Mouse (Mus musculus) megakaryocyte, embryonic 14.5 days (primary cell): ENCODE data around the gene Zic4. TPM values are rescaled to one million over a fixed set of nuclear protein-coding genes. Genes with fewer than 3 reads are reported as not detected.

ENCODE experiments used
- H3K27me3 ChIP-seq: replicated peaks from 2 replicates; pipeline ENCODE3; 2012; ENCODE audit warnings: inconsistent platforms
- H3K36me3 ChIP-seq: replicated peaks from 2 replicates; pipeline ENCODE3; 2012; ENCODE audit warnings: low read length, inconsistent platforms, mixed read lengths
- H3K4me1 ChIP-seq: 2 replicates; pipeline ENCODE4 v1.6.1; 2012; ENCODE audit warnings: inconsistent platforms
- H3K4me3 ChIP-seq: replicated peaks from 2 replicates; pipeline ENCODE3; 2012; ENCODE audit warnings: moderate library complexity, mild to moderate bottlenecking, inconsistent platforms
- H3K9me3 ChIP-seq: 2 replicates; pipeline ENCODE4 v1.6.1; 2012; ENCODE audit warnings: inconsistent platforms
- FLI1 ChIP-seq: IDR thresholded peaks from 2 replicates; pipeline ENCODE4 v1.6.1; 2012; ENCODE audit warnings: low read length, inconsistent platforms, mixed read lengths
- GATA1 ChIP-seq: IDR thresholded peaks from 3 replicates; pipeline ENCODE4 v1.6.1; 2012; ENCODE audit warnings: mixed read lengths, low read length, inconsistent platforms, borderline replicate concordance
- polyA plus RNA-seq: library from polyadenylated mRNA; stranded (reverse); fragments of >175 nt; gene quantifications from 2 replicates; pipeline ENCODE4 v1.2.3, GENCODE M21; 2012; ENCODE audit warnings: low replicate concordance; ENCODE audit not compliant: insufficient read depth

The Zic4 gene
- polyA plus RNA-seq, 1 experiment, result not detected

GRCm38 (mm10) chr9:91385561-91386430, 23.6 kb downstream of the Zic4 start:
- peaks cover 26% of the 10 kb centered on the region for H3K9me3 ChIP-seq
- peaks cover 95% of the 10 kb centered on the region for H3K27me3 ChIP-seq

DNA sequence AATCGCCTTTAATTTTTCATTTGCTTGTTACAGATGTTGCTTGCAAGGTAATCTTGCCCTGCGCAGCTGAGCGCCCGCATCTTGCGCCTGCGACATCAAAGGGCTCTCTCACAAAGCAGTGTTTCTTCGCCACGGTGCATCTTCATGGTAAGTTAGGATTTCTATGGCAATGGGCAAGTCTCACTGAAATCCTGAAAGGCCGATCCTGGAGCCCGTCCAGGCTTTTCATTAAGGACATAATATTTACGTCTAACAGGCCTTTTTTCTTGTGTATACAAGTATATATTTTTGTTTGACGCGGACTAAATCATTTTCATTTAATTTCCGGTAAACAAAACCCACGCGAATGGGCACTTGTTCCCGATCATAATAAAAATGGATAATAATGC, 24.3 kb downstream of the Zic4 start:
- Histone ChIP-seq H3K27me3 (peaks cover 92% of the 10 kb centered on the region), H3K9me3 (peaks cover 26% of the 10 kb centered on the region), H3K4me3 (no peak overlapping the region), H3K36me3 (no peaks in the 10 kb centered on the region), H3K4me1 (peaks cover 16% of the 10 kb centered on the region)
- TF ChIP-seq FLI1, result no peak
- no peak for TF ChIP-seq GATA1

More at GRCm38 (mm10) chr9:91385561-91386430, 23.6 kb downstream of the Zic4 start:
- TF ChIP-seq FLI1 (no peak), GATA1 (no peak)
- Histone ChIP-seq H3K36me3 (no peaks in the 10 kb centered on the region), H3K4me3 (no peak overlapping the region), H3K4me1 (peaks cover 20% of the 10 kb centered on the region)

DNA sequence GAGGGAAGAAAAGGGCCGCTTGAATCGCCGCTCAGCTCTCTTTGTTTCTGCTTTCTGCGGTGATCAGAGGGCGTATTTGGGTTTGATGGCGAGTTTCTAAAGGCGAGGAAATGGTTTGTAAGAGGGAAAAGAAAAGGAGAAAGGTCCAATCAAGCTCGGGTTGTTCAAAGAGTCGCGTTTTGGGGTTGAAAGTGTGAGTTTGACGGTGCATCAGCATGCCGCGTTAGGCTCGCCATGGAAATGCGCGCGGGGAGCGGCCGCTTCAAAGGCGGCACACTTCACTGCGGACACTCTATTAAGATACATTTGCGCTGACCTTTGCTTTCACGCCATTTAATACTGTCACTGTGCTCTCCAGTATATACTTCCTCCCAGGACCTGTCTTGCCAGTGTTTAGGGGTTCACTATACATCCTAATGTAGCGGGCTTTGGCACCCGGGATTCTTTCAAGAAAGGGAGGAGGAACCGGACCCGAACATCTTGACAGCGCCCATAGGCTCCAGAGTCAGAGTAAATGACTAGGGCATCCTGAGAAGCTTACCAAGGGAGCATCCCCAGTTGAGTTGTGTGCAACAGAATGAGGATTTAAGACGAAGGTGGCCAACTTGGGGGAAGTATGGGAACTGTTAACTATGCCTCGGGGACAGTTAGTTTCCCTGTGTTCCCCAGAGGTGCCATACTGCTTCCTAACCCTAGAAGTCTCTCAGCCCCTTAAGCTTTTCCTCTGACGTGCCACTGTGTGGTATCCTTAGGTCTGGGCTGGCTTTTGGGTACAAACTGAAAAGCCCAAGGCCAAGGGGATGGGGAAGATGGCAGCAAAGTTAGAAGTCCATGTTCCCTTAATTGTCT, 24.9 kb downstream of the Zic4 start:
- Histone ChIP-seq H3K4me1 (peaks cover 11% of the 10 kb centered on the region), H3K4me3 (no peak overlapping the region), H3K9me3 (peaks cover 26% of the 10 kb centered on the region), H3K36me3 (no peaks in the 10 kb centered on the region), H3K27me3 (peaks cover 91% of the 10 kb centered on the region)
- TF ChIP-seq FLI1 (no peak), GATA1 (no peak)

DNA sequence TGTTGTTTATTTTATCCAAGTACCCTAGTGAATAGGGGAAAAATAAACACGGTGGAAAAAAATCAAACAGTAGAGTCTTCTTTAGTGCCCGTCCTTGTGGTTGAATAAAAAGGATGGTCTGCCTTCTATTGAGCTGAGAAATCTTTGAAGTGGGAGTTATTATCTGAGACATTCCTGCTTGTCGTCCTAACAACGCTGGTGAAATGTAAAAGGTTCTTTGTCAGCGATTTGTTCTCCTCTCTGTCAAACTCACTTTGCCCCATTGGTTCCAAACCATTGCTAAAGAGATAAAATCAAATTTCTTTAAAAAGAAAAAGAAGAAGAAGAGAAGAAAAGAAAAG, 25.5 kb downstream of the Zic4 start:
- Histone ChIP-seq H3K4me3 (no peak overlapping the region), H3K27me3 (peaks cover 88% of the 10 kb centered on the region), H3K4me1 (peaks cover 11% of the 10 kb centered on the region), H3K36me3 (no peaks in the 10 kb centered on the region), H3K9me3 (peaks cover 21% of the 10 kb centered on the region)
- no peak for TF ChIP-seq GATA1
- no peak for TF ChIP-seq FLI1

GRCm38 (mm10) chr9:91388173-91388572, 26.0 kb downstream of the Zic4 start:
- Histone ChIP-seq H3K4me1 (peaks cover 11% of the 10 kb centered on the region), H3K9me3 (peaks cover 18% of the 10 kb centered on the region), H3K4me3 (no peak overlapping the region), H3K27me3 (peaks cover 83% of the 10 kb centered on the region), H3K36me3 (no peaks in the 10 kb centered on the region)
- TF ChIP-seq GATA1, result no peak
- TF ChIP-seq FLI1, result no peak

- H3K9me3 ChIP-seq, result peaks cover 10% of the 10 kb centered on the region; the same call in 1 of the 2 replicates
- H3K36me3 ChIP-seq, result no peaks in the 10 kb centered on the region
- H3K4me1 ChIP-seq, result peaks cover 6% of the 10 kb centered on the region
- H3K4me3 ChIP-seq, result no peak overlapping the region
- peaks cover 74% of the 10 kb centered on the region for H3K27me3 ChIP-seq
- no peak for TF ChIP-seq GATA1
- no peak for TF ChIP-seq FLI1
Measured at GRCm38 (mm10) chr9:91393376-91394068, 31.3 kb downstream of the Zic4 start.

DNA sequence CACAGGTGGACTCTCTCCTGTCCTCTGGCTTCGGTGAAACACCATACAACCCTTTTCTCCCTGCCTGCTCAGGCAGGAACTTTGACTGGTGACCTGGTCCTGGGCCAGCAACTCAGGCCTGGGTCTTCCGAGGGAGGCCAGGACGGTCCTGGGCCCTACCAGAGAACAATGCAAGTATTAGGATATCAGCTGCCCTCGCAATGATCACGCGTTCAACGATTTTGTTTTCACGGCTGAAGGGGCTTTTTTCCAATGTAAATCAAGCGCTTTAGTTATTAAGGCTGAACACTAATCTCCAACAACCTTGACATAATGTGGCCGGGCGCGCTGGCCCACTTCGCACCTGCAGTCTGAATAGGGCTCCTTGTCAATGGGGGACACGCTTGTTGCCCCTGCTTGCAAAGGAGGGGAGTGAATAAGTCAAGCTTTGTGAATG, 32.0 kb downstream of the Zic4 start:
- Histone ChIP-seq H3K4me3 (no peak overlapping the region), H3K27me3 (peaks cover 68% of the 10 kb centered on the region), H3K9me3 (peaks cover 10% of the 10 kb centered on the region; the same call in 1 of the 2 replicates), H3K36me3 (no peaks in the 10 kb centered on the region), H3K4me1 (peaks cover 6% of the 10 kb centered on the region)
- TF ChIP-seq FLI1, result no peak
- TF ChIP-seq GATA1, result no peak

DNA sequence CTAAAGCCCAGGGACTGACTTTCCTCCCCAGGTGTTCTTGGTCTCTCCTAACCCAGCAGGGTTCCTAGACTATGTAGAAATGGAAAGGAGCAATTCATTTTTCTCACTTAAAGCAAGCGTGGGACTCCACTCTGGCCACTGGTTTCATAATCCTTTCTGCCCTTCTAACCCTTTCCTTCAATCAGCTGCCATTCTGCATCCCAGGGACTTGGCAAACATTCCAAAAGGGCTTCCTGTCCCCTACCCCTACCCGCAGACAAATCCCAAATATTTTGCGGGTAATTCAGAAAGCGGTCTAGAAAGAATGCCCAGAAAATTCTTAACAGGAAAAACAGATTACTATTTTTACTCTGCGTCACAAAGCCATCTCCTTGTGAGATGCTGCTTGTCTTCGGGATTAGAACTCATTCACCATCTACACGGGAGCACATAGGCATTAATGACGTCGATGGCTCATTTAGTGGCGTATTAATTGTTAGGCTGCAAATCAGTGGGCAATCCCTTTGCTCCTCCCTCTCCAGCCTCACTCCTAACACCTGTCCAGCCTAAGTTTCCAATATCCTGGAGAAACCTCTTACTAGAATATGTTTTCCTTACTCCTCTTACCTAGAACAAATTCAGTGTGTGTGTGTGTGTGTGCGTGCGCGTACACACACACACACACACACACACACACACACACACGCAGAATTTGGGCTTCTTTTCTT, 33.0 kb downstream of the Zic4 start:
- Histone ChIP-seq H3K27me3 (peaks cover 65% of the 10 kb centered on the region), H3K4me3 (no peak overlapping the region), H3K4me1 (no peaks in the 10 kb centered on the region; the same call in 1 of the 2 replicates), H3K9me3 (peaks cover 10% of the 10 kb centered on the region; the same call in 1 of the 2 replicates), H3K36me3 (no peaks in the 10 kb centered on the region)
- TF ChIP-seq FLI1 (no peak), GATA1 (no peak)

- no peak for TF ChIP-seq FLI1
- TF ChIP-seq GATA1, result no peak
- H3K4me1 ChIP-seq, result no peaks in the 10 kb centered on the region
- no peak overlapping the region for H3K4me3 ChIP-seq
- H3K36me3 ChIP-seq, result no peaks in the 10 kb centered on the region
- H3K27me3 ChIP-seq, result peaks cover 74% of the 10 kb centered on the region
- 0 out of 2 replicates have a peak, but pooled peaks cover 7% of the 10 kb centered on the region for H3K9me3 ChIP-seq
Measured at GRCm38 (mm10) chr9:91399976-91400375, 37.8 kb downstream of the Zic4 start.
